Mouse (Mus musculus) cerebellum, adult 11-12 months (tissue): ENCODE data around the gene Pcsk5.

Experiments
- DNase-seq: peaks from one replicate; pipeline ENCODE4 v3.0.0; 2022

Pcsk5 gene

GRCm38 (mm10) chr19:17837471-17837859 is at the start of gene Pcsk5:
Gene Pcsk5 (minus strand): TSS chr19:17837632.
- DNase-seq = peak; percentile 40

GRCm38 (mm10) chr19:17875804-17876203 is 38.4 kb upstream of the Pcsk5 start:
- no peak for DNase-seq

GRCm38 (mm10) chr19:17874388-17874787 is 37.0 kb upstream of the Pcsk5 start:
- DNase-seq = no peak

GRCm38 (mm10) chr19:17873755-17874154 is 36.3 kb upstream of the Pcsk5 start:
- DNase-seq = no peak

- DNase-seq = no peak
Measured at GRCm38 (mm10) chr19:17866317-17866891, 29.0 kb upstream of the Pcsk5 start.

- no peak for DNase-seq
Measured at GRCm38 (mm10) chr19:17860351-17861014, 23.1 kb upstream of the Pcsk5 start.

- DNase-seq = no peak
Measured at GRCm38 (mm10) chr19:17856741-17857140, 19.3 kb upstream of the Pcsk5 start.

- no peak for DNase-seq
Measured at GRCm38 (mm10) chr19:17848417-17848816, 11.0 kb upstream of the Pcsk5 start.

GRCm38 (mm10) chr19:17845967-17846366 is 8.5 kb upstream of the Pcsk5 start:
- DNase-seq = no peak

GRCm38 (mm10) chr19:17841586-17841985 is 4.2 kb upstream of the Pcsk5 start:
- no peak for DNase-seq

GRCm38 (mm10) chr19:17839856-17840255 is 2.4 kb upstream of the Pcsk5 start:
- DNase-seq = no peak

- peak; percentile 6 for DNase-seq
Measured at GRCm38 (mm10) chr19:17836566-17837470, 614 bp downstream of the Pcsk5 start.

GRCm38 (mm10) chr19:17835681-17836565 is 1.5 kb downstream of the Pcsk5 start:
- no peak for DNase-seq

GRCm38 (mm10) chr19:17834894-17835293 is 2.5 kb downstream of the Pcsk5 start:
- no peak for DNase-seq

- no peak for DNase-seq
Measured at GRCm38 (mm10) chr19:17831376-17831775, 6.1 kb downstream of the Pcsk5 start.

- DNase-seq = no peak
Measured at GRCm38 (mm10) chr19:17828414-17828813, 9.0 kb downstream of the Pcsk5 start.

- DNase-seq = no peak
Measured at GRCm38 (mm10) chr19:17826694-17827093, 10.7 kb downstream of the Pcsk5 start.

GRCm38 (mm10) chr19:17820046-17820445 is 17.4 kb downstream of the Pcsk5 start:
- no peak for DNase-seq

GRCm38 (mm10) chr19:17819081-17819480 is 18.4 kb downstream of the Pcsk5 start:
- peak; percentile 19 for DNase-seq

- no peak for DNase-seq
Measured at GRCm38 (mm10) chr19:17815062-17815461, 22.4 kb downstream of the Pcsk5 start.

- DNase-seq = no peak
Measured at GRCm38 (mm10) chr19:17813449-17813990, 23.9 kb downstream of the Pcsk5 start.

- no peak for DNase-seq
Measured at GRCm38 (mm10) chr19:17812661-17813060, 24.8 kb downstream of the Pcsk5 start.
